Mouse (Mus musculus) lung, adult 2 months (tissue): Measurements from ENCODE around the gene Txnrd1.

ENCODE experiments used
- CTCF ChIP-seq: fragments of 200-500 bp; IDR thresholded peaks from 2 replicates; pipeline ENCODE4 v1.5.1; 2011; ENCODE audit warnings: mild to moderate bottlenecking, low read length, control low read depth; ENCODE audit not compliant: insufficient read depth
- POLR2A ChIP-seq: fragments of 200-500 bp; IDR thresholded peaks from 2 replicates; pipeline ENCODE4 v1.6.1; 2011; ENCODE audit warnings: low read depth, mild to moderate bottlenecking, control low read depth, low read length, borderline replicate concordance; ENCODE audit errors: extremely low read depth

GRCm38 (mm10) chr10:82844090-82844489 is 10.3 kb downstream of the Txnrd1 start:
- TF ChIP-seq CTCF (no peak), POLR2A (no peak)
